In the genomic region with DNA sequence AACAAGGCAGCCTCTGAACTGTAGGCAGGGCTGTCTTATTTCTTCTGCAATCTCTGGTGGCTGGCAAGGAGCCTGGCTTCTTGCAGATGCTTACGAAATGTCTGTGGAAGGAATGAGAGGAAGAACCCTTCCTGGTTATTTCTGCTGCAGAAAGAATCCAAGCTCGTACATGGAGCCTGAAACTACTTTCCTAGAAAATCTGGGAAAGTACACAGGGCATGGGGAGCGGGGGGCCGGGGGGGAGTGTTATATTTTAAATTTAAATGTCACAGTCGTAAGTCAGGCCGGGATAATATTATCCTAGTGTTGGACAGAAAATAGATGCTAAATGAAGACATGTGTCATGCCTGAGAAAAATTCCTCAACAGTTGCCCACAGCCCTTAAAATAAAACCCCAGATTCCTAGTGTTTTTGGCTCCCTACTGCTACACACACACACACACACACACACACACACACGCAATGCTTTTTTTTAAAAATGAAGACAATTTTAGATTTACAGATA, we compare ENCODE assay signal across 11 mouse cellular contexts. TPM values are rescaled to one million over a fixed set of nuclear protein-coding genes. Genes with fewer than 3 reads are reported as not detected.
A peak's percentile ranks its signal among the peaks of the same experiment; 100 is the strongest.
DNase-seq lines count a peak whose midpoint lies in the region; ATAC-seq and TF ChIP-seq lines count a peak whose summit lies in the region.
"Had no signal": no experiment of that assay in that cellular context is flagged by ENCODE, and none has a peak within 500 bp of the region (broad histone marks: within the 10 kb centered on the region; RNA-seq: fewer than 3 reads in every experiment).

No protein-coding gene starts in this region.

- H3K4me3 ChIP-seq in lung, adult 2 months (replicated peaks; ENCODE audit: extremely low read depth, low read depth, low read length) = no peak overlapping the region
- H3K4me3 ChIP-seq: midbrain, embryonic 12.5 days; stomach, embryonic 15.5 days had no signal

- peak; percentile 66 to 76 for DNase-seq in lung, adult 18-20 months
- no peak for DNase-seq in lung, adult 2 months
- DNase-seq in left cerebral cortex, postnatal 10 days (ENCODE audit: extremely low spot score in 1 of 2, low spot score in 2 of 2) = peak; percentile 66 to 79
- DNase-seq in skeletal muscle tissue, adult 2 months (ENCODE audit: low read depth, low spot score) = peak; percentile 44
- no peak for DNase-seq in embryo, embryonic 9.5 days (ENCODE audit: extremely low spot score)
- DNase-seq in cerebellum, postnatal 4 days (ENCODE audit: low spot score in 2 of 2) = no peak
- DNase-seq: kidney, adult 2 months had no signal

- intact Hi-C loops in left cerebral cortex, postnatal 10 days (cut with DNase I) = no loop called here

- H3K4me1 ChIP-seq in lung, adult 2 months (ENCODE audit: control insufficient read depth, insufficient read depth, low read length) = no peaks in the 10 kb centered on the region
- H3K4me1 ChIP-seq: midbrain, embryonic 12.5 days; stomach, embryonic 15.5 days had no signal

- WGBS in lung, adult 2 months = 68% methylated on average over 7 of the region's 7 CpGs

- no peak for TF ChIP-seq POLR2A in lung, adult 2 months (IDR thresholded peaks at IDR 0.05; ENCODE audit: borderline replicate concordance, extremely low read depth, low read depth, low read length)

- peak; percentile 90 for ATAC-seq in frontal cortex, adult (ENCODE audit: low TSS enrichment)
- no peak for ATAC-seq in megakaryocyte-erythroid progenitor cell, adult 5-6 weeks (replicated peaks; ENCODE audit: low FRiP score, low TSS enrichment, poor library complexity, severe bottlenecking)

- no peak for TF ChIP-seq CTCF in lung, adult 2 months (IDR thresholded peaks at IDR 0.05; ENCODE audit: insufficient read depth, low read length)

RNA-seq across cellular contexts. Expression of gene Vgll4, which starts 7.2 kb away (rescaled TPM):
- 80.8 and 81.7 TPM in 2 replicates for polyA plus RNA-seq in lung, adult 2 months (2012; rRNA removed)
- 10 to 100 TPM; 42.7 to 51.8 TPM for total RNA-seq in left cerebral cortex, postnatal 10 days (2021)
- total RNA-seq in megakaryocyte-erythroid progenitor cell, adult 5-6 weeks (2014; fragmentation: Nextera tagmentation) = 19.1 and 28.6 TPM in 2 replicates
- 22.2 and 25.9 TPM in 2 replicates for total RNA-seq in megakaryocyte-erythroid progenitor cell, adult 5-6 weeks (2017)

Comparison
In these comparisons a context has a peak if more than half of its experiments do, and no peak if none do; other contexts are left out.
1. DNase-seq: peak in lung, adult 18-20 months (2 of 2), left cerebral cortex, postnatal 10 days (2 of 2) and skeletal muscle tissue, adult 2 months (single experiment); none in lung, adult 2 months (single experiment), embryo, embryonic 9.5 days (single experiment) and cerebellum, postnatal 4 days (0 of 2).